Mouse (Mus musculus) intestine, postnatal 0 days (tissue): Measurements from ENCODE around the gene Cntn2. TPM values are rescaled to one million over a fixed set of nuclear protein-coding genes. Genes with fewer than 3 reads are reported as not detected.
A peak's percentile ranks its signal among the peaks of the same experiment; 100 is the strongest.

Experiments
- ATAC-seq: fragments of 200-750 bp; cut with Nextera tagmentation; 2 replicates; pipeline ENCODE4 v1.8.0; 2017; ENCODE audit warnings: mild to moderate bottlenecking, moderate TSS enrichment, moderate library complexity
- H3K27ac ChIP-seq: fragments of 300-500 bp; sonication (generic); 2 replicates; pipeline ENCODE4 v1.5.1; 2014; ENCODE audit warnings: mild to moderate bottlenecking, low read depth, low read length, moderate library complexity
- H3K27me3 ChIP-seq: fragments of 300-500 bp; sonication (generic); replicated peaks from 2 replicates; pipeline ENCODE4 v1.6.1; 2014; ENCODE audit warnings: low read length, mixed read lengths; ENCODE audit not compliant: control insufficient read depth, insufficient read depth
- H3K36me3 ChIP-seq: fragments of 300-500 bp; sonication (generic); 2 replicates; pipeline ENCODE4 v1.6.1; 2014; ENCODE audit warnings: mild to moderate bottlenecking, moderate library complexity; ENCODE audit not compliant: control insufficient read depth, insufficient read depth
- H3K4me1 ChIP-seq: fragments of 300-500 bp; sonication (generic); replicated peaks from 2 replicates; pipeline ENCODE4 v1.6.1; 2014; ENCODE audit warnings: antibody characterized with exemption, low read length, mixed read lengths; ENCODE audit not compliant: control insufficient read depth, insufficient read depth
- H3K4me2 ChIP-seq: fragments of 300-500 bp; sonication (generic); replicated peaks from 2 replicates; pipeline ENCODE4 v1.6.1; 2014; ENCODE audit warnings: low read depth, mild to moderate bottlenecking, moderate library complexity
- H3K4me3 ChIP-seq: fragments of 300-500 bp; sonication (generic); 2 replicates; pipeline ENCODE4 v1.5.1; 2014; ENCODE audit warnings: low read depth, low read length
- H3K9ac ChIP-seq: fragments of 300-500 bp; sonication (generic); 2 replicates; pipeline ENCODE4 v1.6.1; 2014; ENCODE audit warnings: mild to moderate bottlenecking, low read depth, low read length
- H3K9me3 ChIP-seq: fragments of 300-500 bp; sonication (generic); 2 replicates; pipeline ENCODE4 v1.6.1; 2016; ENCODE audit warnings: mixed run types; ENCODE audit not compliant: control insufficient read depth
- CTCF ChIP-seq: sonication (generic); IDR thresholded peaks from 2 replicates; pipeline ENCODE4 v1.5.1; 2016; ENCODE audit warnings: low read depth, mild to moderate bottlenecking, control low read depth, antibody characterized with exemption, moderate library complexity
- whole genome bisulfite sequencing: fragments of 180-500 bp; shearing (Covaris S2); extraction: QIAGEN DNeasy Blood & Tissue Kit; methylation state at CpG from one replicate; pipeline ENCODE4 v1.1.7; 2014; 5-methylcytosine and 5-hydroxymethylcytosine counted together
- polyA plus RNA-seq: library from polyadenylated mRNA; unstranded; fragments of >200 nt; fragmentation: Nextera tagmentation; extraction: Ambion mirVana; gene quantifications from 2 replicates; pipeline ENCODE4 v1.2.1, GENCODE M21; 2015

The Cntn2 gene
- polyA plus RNA-seq, 1 experiment from 2014 or later, result 0.14 TPM

GRCm38 (mm10) chr1:132523048-132523447 is 20.0 kb downstream of the Cntn2 start:
- 74% methylated on average over 8 of the region's 8 CpGs for WGBS
- Histone ChIP-seq H3K4me3 (no peak overlapping the region), H3K36me3 (no peaks in the 10 kb centered on the region), H3K27ac (no peak overlapping the region), H3K9ac (no peak overlapping the region), H3K4me2 (no peak overlapping the region), H3K9me3 (no peaks in the 10 kb centered on the region), H3K4me1 (no peaks in the 10 kb centered on the region), H3K27me3 (no peaks in the 10 kb centered on the region)
- ATAC-seq, result no peak
- no peak for TF ChIP-seq CTCF

- Histone ChIP-seq H3K36me3 (no peaks in the 10 kb centered on the region), H3K27me3 (no peaks in the 10 kb centered on the region), H3K4me3 (no peak overlapping the region), H3K27ac (no peak overlapping the region), H3K9me3 (no peaks in the 10 kb centered on the region), H3K4me1 (no peaks in the 10 kb centered on the region), H3K9ac (no peak overlapping the region), H3K4me2 (peak overlapping the region; percentile 24; the same call in 1 of the 2 replicates)
- peak; percentile 68 for TF ChIP-seq CTCF
- WGBS, result 42% methylated on average over 2 of the region's 6 CpGs
- peak; percentile 63 for ATAC-seq
Measured at GRCm38 (mm10) chr1:132520764-132521163, 22.3 kb downstream of the Cntn2 start.

GRCm38 (mm10) chr1:132519734-132520133 is 23.3 kb downstream of the Cntn2 start:
- TF ChIP-seq CTCF, result no peak
- WGBS, result 64% methylated on average over 11 of the region's 11 CpGs
- no peak overlapping the region for H3K9ac ChIP-seq
- no peak overlapping the region for H3K4me3 ChIP-seq
- no peak overlapping the region for H3K4me2 ChIP-seq
- no peaks in the 10 kb centered on the region for H3K36me3 ChIP-seq
- no peaks in the 10 kb centered on the region for H3K27me3 ChIP-seq
- H3K27ac ChIP-seq, result no peak overlapping the region
- H3K9me3 ChIP-seq, result no peaks in the 10 kb centered on the region
- ATAC-seq, result no peak
- H3K4me1 ChIP-seq, result no peaks in the 10 kb centered on the region

GRCm38 (mm10) chr1:132518621-132519020 is 24.4 kb downstream of the Cntn2 start:
- no peaks in the 10 kb centered on the region for H3K9me3 ChIP-seq
- no peak overlapping the region for H3K4me2 ChIP-seq
- H3K27me3 ChIP-seq, result no peaks in the 10 kb centered on the region
- no peaks in the 10 kb centered on the region for H3K4me1 ChIP-seq
- H3K4me3 ChIP-seq, result no peak overlapping the region
- ATAC-seq, result no peak
- WGBS, result 79% methylated on average over 18 of the region's 18 CpGs
- no peak overlapping the region for H3K9ac ChIP-seq
- no peak for TF ChIP-seq CTCF
- no peaks in the 10 kb centered on the region for H3K36me3 ChIP-seq
- no peak overlapping the region for H3K27ac ChIP-seq

GRCm38 (mm10) chr1:132516776-132517175 is 26.3 kb downstream of the Cntn2 start:
- H3K4me2 ChIP-seq, result no peak overlapping the region
- H3K4me1 ChIP-seq, result no peaks in the 10 kb centered on the region
- WGBS, result 92% methylated on average over 11 of the region's 11 CpGs
- no peak overlapping the region for H3K9ac ChIP-seq
- no peaks in the 10 kb centered on the region for H3K36me3 ChIP-seq
- H3K9me3 ChIP-seq, result no peaks in the 10 kb centered on the region
- H3K4me3 ChIP-seq, result no peak overlapping the region
- no peak overlapping the region for H3K27ac ChIP-seq
- TF ChIP-seq CTCF, result no peak
- ATAC-seq, result no peak
- no peaks in the 10 kb centered on the region for H3K27me3 ChIP-seq

GRCm38 (mm10) chr1:132515339-132515738 is 27.7 kb downstream of the Cntn2 start:
- Histone ChIP-seq H3K9me3 (no peaks in the 10 kb centered on the region), H3K4me3 (no peak overlapping the region), H3K9ac (no peak overlapping the region), H3K4me2 (no peak overlapping the region), H3K36me3 (no peaks in the 10 kb centered on the region), H3K4me1 (no peaks in the 10 kb centered on the region), H3K27me3 (no peaks in the 10 kb centered on the region), H3K27ac (no peak overlapping the region)
- TF ChIP-seq CTCF, result no peak
- ATAC-seq, result no peak
- WGBS, result 89% methylated on average over 12 of the region's 12 CpGs

- Histone ChIP-seq H3K27me3 (no peaks in the 10 kb centered on the region), H3K27ac (no peak overlapping the region), H3K4me2 (no peak overlapping the region), H3K4me1 (no peaks in the 10 kb centered on the region), H3K9me3 (no peaks in the 10 kb centered on the region), H3K9ac (no peak overlapping the region), H3K36me3 (peaks cover 8% of the 10 kb centered on the region), H3K4me3 (no peak overlapping the region)
- no peak for TF ChIP-seq CTCF
- ATAC-seq, result no peak
- WGBS, result 71% methylated on average over 8 of the region's 8 CpGs
Measured at GRCm38 (mm10) chr1:132512106-132512505, 30.9 kb downstream of the Cntn2 start.
